Mouse (Mus musculus): ENCODE data around the gene Ubox5.

Gene Ubox5

DNA sequence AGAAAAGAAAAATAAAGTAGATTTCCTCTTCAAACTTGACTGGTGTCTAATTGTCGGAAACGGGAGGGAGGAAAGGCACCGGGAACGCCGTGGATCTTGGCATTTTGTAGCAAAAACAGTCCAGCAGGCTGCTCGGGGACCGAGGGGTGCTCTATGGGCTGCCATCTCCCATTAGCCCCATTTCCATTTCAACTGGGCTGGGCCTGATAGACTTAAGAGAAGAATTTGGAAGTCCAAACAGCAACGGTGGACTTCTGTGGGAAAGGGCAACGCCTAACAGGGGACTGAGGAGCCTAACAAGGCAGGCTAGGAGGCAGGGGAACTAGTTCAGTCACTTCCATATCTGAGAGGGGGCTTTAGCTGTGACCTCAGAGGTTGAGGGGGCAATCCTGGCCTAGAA is 52.8 kb downstream of the Ubox5 start:
- no peak for DNase-seq (ENCODE audit: low spot score)

DNA sequence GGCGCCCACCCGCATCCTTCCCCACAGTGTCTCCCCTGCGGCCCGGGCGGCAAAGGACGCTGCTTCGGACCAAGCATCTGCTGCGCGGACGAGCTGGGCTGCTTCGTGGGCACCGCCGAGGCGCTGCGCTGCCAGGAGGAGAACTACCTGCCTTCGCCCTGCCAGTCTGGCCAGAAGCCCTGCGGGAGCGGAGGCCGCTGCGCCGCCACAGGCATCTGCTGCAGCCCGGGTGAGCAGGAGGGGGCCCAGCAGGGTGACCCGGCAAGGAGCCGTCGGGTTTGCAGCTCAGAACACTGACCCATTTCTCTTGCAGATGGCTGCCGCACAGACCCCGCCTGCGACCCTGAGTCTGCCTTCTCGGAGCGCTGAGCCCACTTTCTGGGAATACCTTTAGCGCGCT is 53.3 kb downstream of the Ubox5 start:
- peak; percentile 44 for DNase-seq (ENCODE audit: low spot score)

DNA sequence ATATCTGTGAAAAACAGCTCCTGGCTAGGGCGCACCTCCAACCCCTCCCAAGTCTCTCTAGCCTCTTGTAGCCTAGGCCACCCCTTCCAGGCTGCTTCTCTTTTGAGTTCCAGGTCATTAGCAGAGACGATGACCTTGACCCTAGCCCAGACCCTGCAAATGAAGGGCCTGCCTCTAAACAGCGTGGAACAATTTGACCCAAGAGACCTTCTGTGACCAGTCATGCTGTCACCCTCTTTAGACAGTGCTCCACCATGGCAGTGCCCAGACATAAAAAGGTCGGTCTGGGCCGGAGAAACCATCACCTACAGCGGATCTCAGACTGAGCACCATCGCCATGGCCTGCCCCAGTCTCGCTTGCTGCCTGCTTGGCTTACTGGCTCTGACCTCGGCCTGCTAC is 54.0 kb downstream of the Ubox5 start, which contains the start of gene Oxt:
Gene Oxt, plus strand, starts transcription at position 301 of the 400 bp plus-strand sequence.
- DNase-seq (ENCODE audit: low spot score): no peak

- DNase-seq (ENCODE audit: low spot score): no peak
Observed at GRCm38 (mm10) chr2:130574960-130575359, 54.9 kb downstream of the Ubox5 start.

GRCm38 (mm10) chr2:130569926-130570325 is 59.9 kb downstream of the Ubox5 start:
- no peak for DNase-seq (ENCODE audit: low spot score)

GRCm38 (mm10) chr2:130568921-130569320 is 60.9 kb downstream of the Ubox5 start:
- DNase-seq (ENCODE audit: low spot score): no peak

DNA sequence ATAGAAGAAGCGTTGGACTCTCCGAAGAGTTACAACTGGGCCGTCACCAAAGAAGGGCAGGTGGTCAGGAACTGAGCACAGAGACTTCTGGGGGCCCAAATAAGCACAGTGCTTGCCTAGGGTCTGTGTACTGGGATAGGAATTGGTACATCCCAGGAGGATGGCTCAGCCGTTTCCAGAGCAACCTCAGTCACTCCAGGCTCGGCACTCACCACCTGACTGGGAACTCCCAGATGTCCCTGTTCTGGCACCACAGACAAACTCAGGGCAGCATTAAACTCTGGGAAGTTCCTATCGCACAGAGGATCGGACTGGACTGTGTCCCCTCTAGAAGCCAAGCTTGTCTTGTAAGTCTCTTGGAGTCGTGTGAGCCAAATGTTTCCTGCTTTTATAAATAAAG is 64.9 kb downstream of the Ubox5 start:
- no peak for DNase-seq (ENCODE audit: low spot score)

GRCm38 (mm10) chr2:130564063-130564462 is 65.8 kb downstream of the Ubox5 start:
- DNase-seq (ENCODE audit: low spot score): peak; percentile 22

- DNase-seq (ENCODE audit: low spot score): peak; percentile 94
Observed at GRCm38 (mm10) chr2:130563212-130564055, 66.4 kb downstream of the Ubox5 start, which contains the start of gene Mrps26. TSS of gene Mrps26 (plus strand) at chr2:130563742.

DNA sequence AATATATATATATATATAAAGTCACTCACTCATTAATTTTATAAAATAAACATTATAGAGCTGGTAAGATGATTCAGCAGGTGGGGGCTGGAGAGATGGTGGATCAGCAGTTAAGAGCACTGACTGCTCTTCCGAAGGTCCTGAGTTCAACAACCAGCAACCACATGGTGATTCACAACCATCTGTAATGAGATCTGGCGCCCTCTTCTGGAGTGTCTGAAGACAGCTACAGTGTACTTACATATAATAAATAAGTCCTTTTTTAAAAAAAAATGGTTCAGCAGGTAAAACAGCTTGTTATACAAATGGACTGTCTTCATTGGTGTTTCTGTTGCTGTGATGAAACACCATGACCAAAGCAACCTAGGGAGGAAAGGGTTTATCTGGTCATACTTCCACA is 71.8 kb downstream of the Ubox5 start:
- DNase-seq (ENCODE audit: low spot score): no peak

DNA sequence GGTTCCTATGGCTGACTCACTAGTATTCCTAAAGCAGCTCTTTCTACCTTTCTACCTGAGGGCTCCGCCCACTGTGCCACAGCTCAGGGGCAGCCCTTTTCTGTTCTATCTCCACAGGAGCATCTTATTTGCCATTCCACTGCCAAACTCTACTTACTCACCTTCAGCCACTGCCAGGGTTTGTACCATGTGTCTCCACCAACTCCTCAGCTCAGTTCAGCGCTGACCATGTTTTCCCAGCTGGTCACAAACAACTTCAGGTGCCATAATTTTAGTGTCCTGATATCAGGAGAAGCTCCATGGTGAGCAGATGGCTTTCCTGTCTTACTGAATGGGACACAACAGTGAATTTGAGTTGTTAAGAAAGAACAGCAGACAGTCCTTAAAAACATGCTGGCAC is 72.4 kb downstream of the Ubox5 start:
- no peak for DNase-seq (ENCODE audit: low spot score)

DNA sequence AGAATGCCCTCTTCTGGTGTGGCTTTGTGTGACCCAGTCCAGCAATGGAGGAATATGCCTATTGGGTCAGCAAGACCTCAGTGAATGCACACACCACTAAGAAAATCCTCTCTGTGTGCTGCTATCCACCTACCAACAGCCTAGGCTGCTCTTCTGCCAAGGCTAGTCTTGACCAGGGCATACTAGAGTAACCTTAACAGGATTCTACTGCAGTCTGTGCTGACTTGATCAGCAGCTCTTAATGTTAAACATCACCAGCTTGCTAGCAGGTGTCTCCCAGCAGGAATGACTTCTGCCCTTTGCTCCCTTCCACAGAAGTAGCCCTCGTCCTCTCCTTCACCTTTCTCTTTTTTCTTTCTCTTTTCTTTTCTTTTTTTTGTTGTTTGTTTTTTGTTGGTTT is 73.5 kb downstream of the Ubox5 start:
- DNase-seq (ENCODE audit: low spot score): no peak

- DNase-seq (ENCODE audit: low spot score): no peak
Observed at GRCm38 (mm10) chr2:130554841-130555240, 75.0 kb downstream of the Ubox5 start.

DNA sequence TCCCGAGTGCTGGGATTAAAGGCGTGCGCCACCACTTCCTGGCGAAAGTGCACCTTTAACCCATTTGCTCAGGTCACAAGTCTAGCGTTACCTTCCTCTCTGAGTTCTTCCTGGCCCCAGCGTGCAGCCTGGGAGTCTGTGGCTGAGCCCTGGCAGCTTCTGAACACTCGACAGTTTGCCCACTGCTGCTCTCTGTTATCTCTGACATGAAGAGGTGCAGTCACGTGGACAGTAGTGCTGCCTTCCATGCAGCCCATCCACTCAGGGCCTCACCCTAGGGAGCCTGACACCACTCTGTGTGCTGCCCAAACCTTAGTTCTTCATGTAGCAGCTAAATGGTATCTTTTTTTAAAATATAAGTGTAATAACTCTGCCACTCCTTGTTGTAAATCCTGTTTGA is 82.9 kb downstream of the Ubox5 start:
- no peak for DNase-seq (ENCODE audit: low spot score)

- DNase-seq (ENCODE audit: low spot score): no peak
Observed at GRCm38 (mm10) chr2:130540266-130540665, 89.6 kb downstream of the Ubox5 start.
